Mouse (Mus musculus) layer of hippocampus, adult 9-10 months (tissue): ENCODE measurements around the gene Dennd1a.

Source experiments
- DNase-seq: peaks from one replicate; pipeline ENCODE4 v3.0.0; 2022; ENCODE audit warnings: low spot score

Gene Dennd1a

GRCm38 (mm10) chr2:38045286-38045685, 241.9 kb downstream of the Dennd1a start:
- DNase-seq, result no peak

- no peak for DNase-seq
These were observed 246.3 kb downstream of the Dennd1a start for GRCm38 (mm10) chr2:38040845-38041244.

GRCm38 (mm10) chr2:38039621-38040020, 247.6 kb downstream of the Dennd1a start:
- no peak for DNase-seq

GRCm38 (mm10) chr2:38028317-38028716, 258.9 kb downstream of the Dennd1a start:
- DNase-seq, result no peak

GRCm38 (mm10) chr2:38025615-38026014, 261.6 kb downstream of the Dennd1a start:
- DNase-seq, result no peak

- no peak for DNase-seq
These were observed 263.5 kb downstream of the Dennd1a start for GRCm38 (mm10) chr2:38023741-38024130.

GRCm38 (mm10) chr2:38023054-38023740, 264.0 kb downstream of the Dennd1a start:
- DNase-seq, result no peak

GRCm38 (mm10) chr2:38021166-38021565, 266.0 kb downstream of the Dennd1a start:
- no peak for DNase-seq

GRCm38 (mm10) chr2:38014702-38015101, 272.5 kb downstream of the Dennd1a start:
- DNase-seq, result no peak

GRCm38 (mm10) chr2:38013839-38014365, 273.3 kb downstream of the Dennd1a start:
- peak; percentile 25 for DNase-seq

- DNase-seq, result no peak
These were observed 280.0 kb downstream of the Dennd1a start for GRCm38 (mm10) chr2:38007238-38007637.

GRCm38 (mm10) chr2:38003183-38003680, 284.0 kb downstream of the Dennd1a start:
- DNase-seq, result no peak

- no peak for DNase-seq
These were observed 286.2 kb downstream of the Dennd1a start for GRCm38 (mm10) chr2:38001004-38001403.

GRCm38 (mm10) chr2:37997966-37998365, 289.2 kb downstream of the Dennd1a start:
- no peak for DNase-seq

GRCm38 (mm10) chr2:37989091-37989490, 298.1 kb downstream of the Dennd1a start:
- no peak for DNase-seq

- DNase-seq, result no peak
These were observed 298.9 kb downstream of the Dennd1a start for GRCm38 (mm10) chr2:37988301-37988700.

GRCm38 (mm10) chr2:37985690-37986222, 301.4 kb downstream of the Dennd1a start:
- DNase-seq, result no peak

- DNase-seq, result no peak
These were observed 304.5 kb downstream of the Dennd1a start for GRCm38 (mm10) chr2:37982714-37983113.

GRCm38 (mm10) chr2:37981562-37982403, 305.4 kb downstream of the Dennd1a start:
- DNase-seq, result no peak

GRCm38 (mm10) chr2:37974201-37974600, 313.0 kb downstream of the Dennd1a start:
- DNase-seq, result no peak

- DNase-seq, result no peak
These were observed 314.6 kb downstream of the Dennd1a start for GRCm38 (mm10) chr2:37972621-37973020.

GRCm38 (mm10) chr2:37971726-37972125, 315.5 kb downstream of the Dennd1a start:
- no peak for DNase-seq
